Mouse (Mus musculus): ENCODE data around the gene Pced1b.

Pced1b gene

DNA sequence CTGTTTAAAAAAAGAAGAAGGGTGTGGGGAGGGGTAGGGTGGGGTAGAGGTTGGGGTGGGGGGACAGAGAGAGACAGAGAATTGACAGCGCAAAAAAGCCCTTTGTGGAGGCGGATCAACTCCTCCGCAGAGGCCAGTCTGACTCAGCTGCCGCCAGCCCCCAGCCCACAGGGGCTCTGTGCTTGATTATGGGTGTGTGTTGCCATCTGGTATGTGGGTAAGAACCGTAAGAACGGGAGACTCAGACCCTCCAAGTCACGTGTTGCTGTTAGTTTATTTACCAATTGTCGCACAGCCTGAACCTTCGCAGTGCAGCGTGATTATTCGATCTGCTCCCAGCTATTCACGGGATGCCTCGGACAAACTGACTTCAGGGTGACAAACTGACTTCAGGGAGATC is 41.8 kb downstream of the Pced1b start:
- DNase-seq = no peak

DNA sequence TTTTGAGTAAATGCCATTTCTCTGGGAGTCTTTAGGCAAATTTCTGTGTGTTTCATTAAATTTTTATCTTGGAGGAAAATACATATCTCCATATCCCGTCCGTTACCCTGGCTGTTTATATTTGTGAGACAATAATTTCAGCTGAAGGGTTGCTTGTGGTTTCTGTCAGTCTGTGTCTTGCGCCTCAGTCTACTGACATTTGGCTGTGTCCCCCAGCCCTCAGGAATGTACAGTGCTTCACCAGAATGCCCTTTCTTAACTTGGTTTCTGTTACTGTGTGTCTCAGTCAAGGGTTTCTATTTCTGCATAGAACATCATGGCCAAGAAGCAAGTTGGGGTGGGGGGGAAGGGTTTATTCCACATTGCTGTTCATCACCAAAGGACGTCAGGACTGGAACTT is 42.3 kb downstream of the Pced1b start:
- DNase-seq = no peak

DNA sequence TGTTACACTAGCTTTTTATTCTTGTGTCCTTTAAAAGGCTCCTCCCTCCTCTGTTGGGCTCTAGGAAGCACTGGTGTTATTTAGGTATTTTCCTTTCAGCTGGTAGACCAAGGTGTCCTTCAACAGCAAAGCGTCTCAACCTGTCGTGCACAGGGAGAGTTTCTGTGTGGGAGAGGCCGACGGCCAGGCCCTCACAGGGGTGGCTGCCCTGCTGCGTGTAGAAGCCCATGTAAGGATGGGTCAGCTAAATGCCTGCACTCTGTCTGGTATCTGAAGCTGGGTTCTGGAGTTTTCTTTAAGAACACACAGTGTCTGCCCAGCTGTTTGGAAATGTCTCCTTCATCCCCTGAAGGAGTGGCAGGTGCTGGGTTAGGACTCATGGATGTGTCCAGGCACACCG is 43.4 kb downstream of the Pced1b start:
- DNase-seq = no peak

DNA sequence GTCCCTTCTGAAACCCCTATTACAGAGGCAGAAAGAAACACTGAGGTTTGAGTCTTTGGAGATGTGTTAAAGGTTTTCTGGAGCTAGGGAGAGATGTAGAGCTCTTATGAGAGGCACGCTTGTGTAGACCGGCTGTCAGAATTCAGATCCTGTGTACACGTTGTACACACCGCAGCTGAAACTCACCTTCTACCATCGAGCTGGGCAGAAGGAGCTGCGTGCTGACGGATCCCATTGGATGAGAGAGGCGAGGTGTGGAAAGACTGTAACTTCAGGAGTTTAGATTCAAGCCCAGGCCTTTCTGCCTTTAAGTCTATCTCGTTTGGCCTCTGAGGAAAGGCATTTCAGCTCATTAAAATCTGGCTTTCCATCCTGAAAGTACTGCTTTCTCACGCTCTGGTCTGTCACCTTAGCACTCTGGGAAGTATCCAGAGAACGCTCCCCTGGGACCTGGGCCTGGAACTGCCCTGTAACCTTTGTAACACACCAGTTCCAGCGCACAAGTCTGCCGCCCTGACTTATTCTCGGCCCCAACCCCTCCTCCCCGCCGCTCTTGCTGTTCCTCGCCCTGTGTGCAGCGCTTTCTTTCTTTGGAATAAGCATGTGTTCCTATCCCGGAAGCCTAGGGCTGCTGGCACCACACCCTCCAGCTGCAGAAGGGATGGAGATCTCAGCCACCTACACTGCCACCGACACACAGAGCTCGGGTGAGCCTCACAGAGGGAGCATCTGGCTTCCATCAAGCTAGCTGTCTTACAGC is 44.6 kb downstream of the Pced1b start:
- DNase-seq = peak; percentile 42

- no peak for DNase-seq
Measured at GRCm38 (mm10) chr15:97307935-97308334, 61.0 kb downstream of the Pced1b start.

DNA sequence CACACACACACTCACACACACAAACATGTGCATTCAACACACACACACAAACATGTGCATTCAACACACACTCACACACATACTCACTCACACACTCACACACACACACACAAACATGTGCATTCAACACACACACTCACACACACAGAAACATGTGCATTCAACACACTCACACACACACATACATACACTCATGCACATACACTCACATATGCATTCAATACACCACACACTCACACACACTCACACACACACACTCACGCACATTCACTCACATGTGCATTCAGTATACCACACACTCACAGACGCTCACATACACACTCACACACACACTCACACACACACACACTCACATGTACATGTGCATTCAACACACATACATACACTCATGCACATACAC is 62.6 kb downstream of the Pced1b start:
- no peak for DNase-seq

DNA sequence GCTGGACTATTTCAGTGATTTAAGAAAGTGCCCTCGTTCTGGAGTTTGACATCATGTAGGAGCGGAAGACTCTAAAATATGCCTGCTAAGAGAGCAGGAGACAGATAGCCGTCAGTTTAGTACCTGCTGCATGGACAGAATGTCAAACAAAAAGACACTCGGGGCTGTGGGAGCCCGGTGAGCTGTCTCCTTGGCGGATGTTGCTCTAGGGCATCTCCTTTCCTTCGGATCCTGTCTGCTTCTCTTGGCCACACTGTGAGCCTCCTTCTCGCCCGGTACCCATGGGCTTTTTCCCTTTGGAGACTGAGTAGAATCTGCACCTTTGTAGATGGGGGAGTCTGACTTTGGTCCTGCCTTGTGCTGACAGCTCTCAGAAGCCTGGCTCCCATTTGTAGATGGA is 63.3 kb downstream of the Pced1b start:
- DNase-seq = no peak

GRCm38 (mm10) chr15:97311211-97311610 is 64.3 kb downstream of the Pced1b start:
- no peak for DNase-seq

DNA sequence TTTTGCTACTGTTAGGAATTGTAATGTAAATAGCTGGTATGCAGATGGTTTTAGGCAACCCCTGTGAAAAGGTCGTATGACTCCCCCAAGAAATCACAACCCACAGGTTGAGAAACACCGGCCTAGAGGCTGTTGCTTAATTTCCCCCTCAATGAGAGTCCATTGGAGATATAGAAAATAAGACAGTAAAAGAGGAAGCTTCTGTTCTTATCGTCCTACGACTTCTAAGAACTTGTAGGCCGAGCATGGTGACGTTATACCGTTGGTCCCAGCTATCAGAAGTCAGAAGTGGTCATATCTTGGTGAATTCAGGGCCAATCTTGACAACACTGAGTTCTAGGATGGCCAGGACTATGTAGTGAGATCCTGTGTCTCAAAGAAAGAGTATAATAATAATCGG is 65.0 kb downstream of the Pced1b start:
- no peak for DNase-seq

GRCm38 (mm10) chr15:97314720-97315421 is 68.0 kb downstream of the Pced1b start:
- DNase-seq = no peak

GRCm38 (mm10) chr15:97315422-97315757 is 68.5 kb downstream of the Pced1b start:
- no peak for DNase-seq

- DNase-seq = no peak
Measured at GRCm38 (mm10) chr15:97318365-97319001, 71.6 kb downstream of the Pced1b start.

DNA sequence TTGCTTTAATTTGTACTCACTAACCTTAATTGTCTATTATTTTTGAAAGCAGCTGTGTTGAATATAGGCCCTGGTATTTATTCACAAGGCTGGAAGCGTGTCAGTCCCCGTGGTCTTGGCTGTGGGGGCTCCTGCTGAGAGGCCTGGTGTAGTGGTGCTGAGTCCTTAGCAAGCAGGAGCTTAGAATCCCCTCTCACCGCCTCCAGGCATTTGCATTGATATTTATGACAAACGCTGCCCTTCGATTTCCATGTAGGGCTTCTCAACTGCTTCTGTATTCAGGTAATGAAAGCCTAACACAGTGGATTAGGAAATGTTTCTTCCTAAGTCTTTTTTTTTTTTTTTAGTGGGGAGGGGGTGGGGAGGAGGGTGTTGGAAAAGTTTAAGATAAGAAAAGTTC is 75.9 kb downstream of the Pced1b start:
- no peak for DNase-seq

DNA sequence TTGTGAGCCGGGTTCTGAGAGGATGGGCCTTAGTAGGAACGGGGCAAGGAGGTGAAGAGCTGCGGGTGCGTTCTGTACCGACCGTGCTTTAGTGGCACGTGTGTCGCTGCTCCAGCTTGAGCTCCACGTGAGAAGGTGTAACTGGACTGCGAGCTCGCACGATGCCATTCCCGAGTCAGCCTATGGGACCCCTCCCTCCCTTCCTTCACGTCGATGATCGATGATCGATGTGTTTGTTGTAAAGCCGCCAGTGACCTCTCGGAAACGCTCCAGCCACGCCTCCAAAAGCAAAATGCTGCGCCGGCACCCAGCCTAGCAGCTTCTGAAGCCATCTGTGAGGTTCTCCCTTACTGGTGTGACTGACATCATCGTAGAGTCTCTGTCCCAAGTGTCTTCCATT is 76.6 kb downstream of the Pced1b start:
- DNase-seq = no peak

GRCm38 (mm10) chr15:97324311-97324710 is 77.4 kb downstream of the Pced1b start:
- DNase-seq = no peak

GRCm38 (mm10) chr15:97327500-97328081 is 80.7 kb downstream of the Pced1b start:
- peak; percentile 43 for DNase-seq

DNA sequence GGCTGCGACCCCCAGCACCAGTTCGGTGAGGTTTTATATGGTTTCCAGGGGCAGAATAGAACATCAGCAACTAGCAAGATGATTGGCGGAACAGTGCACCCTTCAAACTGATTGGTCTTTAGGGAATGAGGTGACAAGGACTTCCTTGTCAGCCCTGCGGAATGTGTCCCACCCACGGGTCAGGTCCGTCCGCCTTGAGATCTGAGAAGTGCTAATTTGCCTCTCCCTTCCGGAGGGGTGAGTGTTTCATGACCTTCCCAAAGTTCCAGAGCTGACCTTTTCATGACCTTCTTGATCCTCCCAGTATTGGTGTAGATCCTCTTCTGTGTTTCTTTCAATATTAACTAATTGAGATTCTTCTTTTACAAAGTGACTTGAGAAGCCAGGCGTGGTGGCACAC is 85.7 kb downstream of the Pced1b start:
- no peak for DNase-seq

DNA sequence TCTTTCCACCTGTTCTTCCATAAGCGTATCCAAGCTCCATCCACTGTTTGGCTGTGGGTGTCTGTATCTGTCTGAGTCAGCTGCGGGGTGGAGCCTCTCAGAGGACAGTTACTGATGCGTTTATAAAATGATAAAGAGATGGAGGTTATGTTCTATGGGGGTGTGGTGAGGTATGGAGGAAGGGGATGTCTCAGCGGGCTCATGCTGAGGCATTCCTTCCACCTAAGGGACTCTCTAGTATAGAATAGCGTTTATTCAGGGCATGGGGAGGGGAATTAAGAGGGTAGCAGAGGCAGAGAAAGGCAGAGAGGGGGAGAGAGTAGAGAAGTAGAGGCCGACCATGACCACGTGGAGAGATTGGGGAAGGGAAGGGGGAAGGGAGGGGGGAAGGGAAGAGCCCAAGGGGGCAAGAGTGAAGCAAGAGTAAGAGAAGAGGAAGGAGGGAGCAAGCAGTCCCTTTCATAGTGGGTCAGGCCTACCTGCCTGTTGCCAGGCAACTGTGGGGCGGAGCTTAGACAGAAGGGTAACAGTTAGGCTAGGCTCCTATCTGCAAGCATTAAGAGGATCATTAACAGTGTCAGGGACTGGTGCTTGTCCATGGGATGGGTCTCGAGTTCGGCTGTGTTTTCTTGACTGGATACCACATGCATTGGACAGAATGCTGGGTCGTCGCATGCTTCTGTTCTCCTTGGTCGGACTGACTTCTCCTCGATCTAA is 90.9 kb downstream of the Pced1b start:
- DNase-seq = no peak

GRCm38 (mm10) chr15:97338377-97339060 is 91.6 kb downstream of the Pced1b start:
- DNase-seq = no peak

GRCm38 (mm10) chr15:97342336-97342735 is 95.4 kb downstream of the Pced1b start:
- DNase-seq = no peak

- no peak for DNase-seq
Measured at GRCm38 (mm10) chr15:97342945-97343344, 96.0 kb downstream of the Pced1b start.

DNA sequence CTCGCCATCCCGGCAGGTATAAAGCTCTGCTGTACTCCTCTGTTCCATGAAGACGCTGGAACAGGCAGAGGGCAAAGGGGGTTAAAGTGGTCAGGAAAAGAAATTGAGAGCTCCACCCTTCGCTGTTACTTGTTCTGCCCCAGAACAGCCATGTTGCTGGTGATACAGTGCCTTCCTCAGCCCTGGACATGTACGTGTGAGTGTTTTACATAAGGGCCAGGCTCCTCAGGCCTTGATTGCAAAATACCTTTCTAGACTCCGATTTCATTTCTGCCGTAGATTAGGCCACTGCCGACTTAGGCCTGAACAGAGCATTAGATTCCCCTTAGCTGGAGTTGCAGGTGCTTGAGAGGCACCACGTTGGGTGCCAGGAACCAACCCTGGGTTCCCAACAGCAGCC is 97.0 kb downstream of the Pced1b start:
- no peak for DNase-seq

DNA sequence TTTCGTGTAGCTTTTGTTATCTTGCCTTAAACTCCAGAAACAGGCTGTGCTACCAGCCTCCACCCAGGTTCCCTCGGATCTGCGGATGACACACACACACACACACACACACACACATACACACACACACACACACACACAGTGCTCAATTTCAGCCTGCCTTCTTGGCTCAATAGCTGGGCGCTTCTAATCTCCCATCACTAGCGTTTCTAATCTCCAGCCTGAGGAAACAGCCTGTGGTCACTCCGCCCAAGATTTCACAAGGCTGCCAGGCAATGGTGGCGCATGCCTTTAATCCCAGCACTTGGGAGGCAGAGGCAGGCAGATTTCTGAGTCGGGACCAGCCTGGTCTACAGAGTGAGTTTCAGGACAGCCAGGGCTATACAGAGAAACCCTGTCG is 98.2 kb downstream of the Pced1b start:
- no peak for DNase-seq

Data from kidney, adult 9 months (tissue).